Mouse (Mus musculus): ENCODE results near the gene Fcrla.

DNA sequence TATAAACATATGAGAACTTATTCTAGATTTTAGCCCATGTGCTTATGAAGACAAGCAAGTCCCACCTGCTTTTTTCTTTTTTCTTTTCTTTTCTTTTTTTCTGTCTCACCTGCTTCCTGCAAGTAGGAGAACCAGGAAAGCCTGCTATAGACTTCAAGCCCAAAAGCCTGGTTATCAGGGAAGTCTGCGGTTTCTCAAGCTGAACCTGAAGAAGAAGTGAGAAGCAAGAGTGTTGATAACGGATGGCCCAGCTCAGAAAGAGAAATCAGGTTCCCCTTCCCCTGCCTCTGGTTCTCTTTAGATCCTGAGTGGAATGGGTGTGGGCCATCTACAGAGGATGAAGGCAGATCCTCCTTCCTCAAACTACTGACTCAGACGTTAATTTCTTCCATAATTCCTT lies 4.7 kb upstream of the Fcrla start:
- TF ChIP-seq CTCF (IDR thresholded peaks at IDR 0.05; ENCODE audit: extremely low read depth, insufficient read depth, low read length), result no peak
- TF ChIP-seq POLR2A (IDR thresholded peaks at IDR 0.05; ENCODE audit: extremely low read depth, insufficient read depth, low read length), result no peak

Measured in cortical plate, adult 2 months (tissue).